Mouse (Mus musculus) CD4-positive helper T cell, adult 2 months (primary cell): ENCODE measurements at regions not wholly inside any gene's neighbourhood (a gene's known extent, or its start where the extent isn't known, plus 50 kb on each side); places are given as distances from the start of the nearest gene placed in this dataset.
A peak's percentile ranks its signal among the peaks of the same experiment; 100 is the strongest.
"Not testable (repeated sequence)": the region's sequence is repeated elsewhere in the genome, so short reads cannot be mapped to it uniquely, and the experiment has no call there.

ENCODE experiments used
- DNase-seq: peaks from one replicate; pipeline ENCODE4 v3.0.0-alpha.2; 2012; ENCODE audit warnings: low read depth, missing footprints, low spot score

- no peak for DNase-seq
Observed at GRCm38 (mm10) chr5:23331041-23331440, 103.2 kb upstream of the Kmt2e start.

- no peak for DNase-seq
Observed at GRCm38 (mm10) chr5:23347208-23347607, 87.0 kb upstream of the Kmt2e start.

- peak; percentile 7 for DNase-seq
Observed at GRCm38 (mm10) chr5:23350647-23351046, 83.6 kb upstream of the Kmt2e start.

- not testable (repeated sequence) for DNase-seq
Observed at GRCm38 (mm10) chr5:23362412-23362811, 71.8 kb upstream of the Kmt2e start.
